Mouse (Mus musculus) E14TG2a.4 (cell line): ENCODE data around the gene Blnk.

ENCODE experiments used
- CTCF ChIP-seq: conservative IDR thresholded peaks from 2 replicates; pipeline ENCODE4 v1.5.1; 2014; ENCODE audit warnings: low read length
- POU5F1 ChIP-seq: IDR thresholded peaks from 2 replicates; pipeline ENCODE4 v1.6.1; 2014; ENCODE audit warnings: low read length, borderline replicate concordance

DNA sequence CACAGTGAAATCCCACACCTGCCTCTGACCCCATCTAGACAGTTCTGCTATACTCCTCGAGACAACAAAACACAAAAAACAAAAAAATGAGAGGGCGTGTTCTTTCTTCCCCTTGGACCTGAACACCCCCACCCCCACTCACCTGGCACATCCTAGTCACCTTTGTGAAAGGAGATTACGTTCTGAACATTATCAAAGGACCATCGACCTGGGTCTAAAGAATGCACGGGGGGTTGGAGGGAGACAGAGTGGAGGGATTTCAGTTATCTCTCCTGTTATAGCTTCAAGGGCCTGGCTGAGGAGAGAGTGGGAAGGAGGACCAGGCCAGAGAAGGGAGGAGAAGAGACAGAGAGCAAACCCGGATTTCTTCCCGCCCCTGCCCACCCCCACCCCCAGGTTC is 576 bp upstream of the Blnk start:
- TF ChIP-seq CTCF (no peak), POU5F1 (no peak)
